Mouse (Mus musculus) brain, embryonic 14.5 days (tissue): ENCODE measurements around the gene Arhgap21.

Experiments used
- CTCF ChIP-seq: fragments of 200-500 bp; IDR thresholded peaks from 2 replicates; pipeline ENCODE4 v1.5.1; 2012; ENCODE audit warnings: inconsistent platforms, mild to moderate bottlenecking, moderate library complexity, borderline replicate concordance; ENCODE audit not compliant: insufficient read depth, insufficient read length; ENCODE audit errors: extremely low read depth
- POLR2A ChIP-seq: fragments of 200-500 bp; IDR thresholded peaks from 2 replicates; pipeline ENCODE4 v1.6.1; 2012; ENCODE audit warnings: mild to moderate bottlenecking, inconsistent platforms, borderline replicate concordance; ENCODE audit not compliant: poor library complexity, insufficient read depth, insufficient read length, severe bottlenecking; ENCODE audit errors: extremely low read depth

- TF ChIP-seq CTCF: no peak
- no peak for TF ChIP-seq POLR2A
These were observed 22.2 kb upstream of the Arhgap21 start for GRCm38 (mm10) chr2:20990907-20991306.
